Mouse (Mus musculus) thymus, adult 2 months (tissue): Measurements from ENCODE around the gene Ank3. TPM values are rescaled to one million over a fixed set of nuclear protein-coding genes. Genes with fewer than 3 reads are reported as not detected.

Experiments used
- DNase-seq: peaks from one replicate; pipeline ENCODE4 v3.0.0; 2021
- H3K27ac ChIP-seq: fragments of 200-500 bp; 2 replicates; pipeline ENCODE4 v1.5.1; 2012; ENCODE audit warnings: low read length, control low read depth; ENCODE audit not compliant: control insufficient read depth, insufficient read depth
- H3K27me3 ChIP-seq: fragments of 200-500 bp; 2 replicates; pipeline ENCODE4 v1.6.1; 2012; ENCODE audit warnings: mild to moderate bottlenecking, low read length, moderate library complexity, mixed read lengths; ENCODE audit not compliant: control insufficient read depth, insufficient read depth
- H3K36me3 ChIP-seq: fragments of 200-500 bp; 2 replicates; pipeline ENCODE4 v1.6.1; 2012; ENCODE audit warnings: mild to moderate bottlenecking, low read length, moderate library complexity; ENCODE audit not compliant: control insufficient read depth, insufficient read depth
- H3K4me1 ChIP-seq: fragments of 200-500 bp; replicated peaks from 2 replicates; pipeline ENCODE4 v1.6.1; 2012; ENCODE audit warnings: low read length; ENCODE audit not compliant: control insufficient read depth, insufficient read depth
- H3K4me3 ChIP-seq: fragments of 200-500 bp; 2 replicates; pipeline ENCODE4 v1.5.1; 2012; ENCODE audit warnings: mild to moderate bottlenecking, low read length, control low read depth, moderate library complexity; ENCODE audit not compliant: control insufficient read depth, insufficient read depth
- CTCF ChIP-seq: fragments of 200-500 bp; IDR thresholded peaks from 2 replicates; pipeline ENCODE4 v1.5.1; 2012; ENCODE audit warnings: mild to moderate bottlenecking, control low read depth, low read length, moderate library complexity, borderline replicate concordance; ENCODE audit not compliant: control insufficient read depth, poor library complexity, insufficient read depth; ENCODE audit errors: extremely low read depth
- POLR2A ChIP-seq: fragments of 200-500 bp; IDR thresholded peaks from 2 replicates; pipeline ENCODE4 v1.6.1; 2012; ENCODE audit warnings: mild to moderate bottlenecking, low read length, control low read depth, moderate library complexity; ENCODE audit not compliant: control insufficient read depth, poor library complexity, insufficient read depth; ENCODE audit errors: extremely low read depth
- WGBS: fragments of 180-500 bp; shearing (Covaris S2); methylation state at CpG from one replicate; pipeline ENCODE4 v1.1.7; 2018; 5-methylcytosine and 5-hydroxymethylcytosine counted together
- polyA plus RNA-seq: library from polyadenylated mRNA; depleted of rRNA; stranded (reverse); fragments of >200 nt; gene quantifications from 2 replicates; pipeline ENCODE4 v1.2.3, GENCODE M21; 2012

Gene Ank3
- polyA plus RNA-seq, 1 experiment, result 4.2 TPM

GRCm38 (mm10) chr10:69852366-69853091, 454.0 kb downstream of the Ank3 start:
- H3K36me3 ChIP-seq, result no peaks in the 10 kb centered on the region
- no peak overlapping the region for H3K4me3 ChIP-seq
- DNase-seq, result no peak
- no peak overlapping the region for H3K27ac ChIP-seq
- H3K4me1 ChIP-seq, result no peaks in the 10 kb centered on the region
- 74% methylated on average over 5 of the region's 5 CpGs for WGBS
- TF ChIP-seq CTCF, result no peak
- no peak for TF ChIP-seq POLR2A
- H3K27me3 ChIP-seq, result no peaks in the 10 kb centered on the region

- TF ChIP-seq CTCF (no peak), POLR2A (no peak)
- 96% methylated on average over 8 of the region's 8 CpGs for WGBS
- Histone ChIP-seq H3K36me3 (no peaks in the 10 kb centered on the region), H3K4me1 (no peaks in the 10 kb centered on the region), H3K27me3 (no peaks in the 10 kb centered on the region), H3K27ac (no peak overlapping the region), H3K4me3 (no peak overlapping the region)
- no peak for DNase-seq
Observed at GRCm38 (mm10) chr10:69854587-69855185, 456.1 kb downstream of the Ank3 start.

- no peak for DNase-seq
- Histone ChIP-seq H3K4me3 (no peak overlapping the region), H3K27me3 (no peaks in the 10 kb centered on the region), H3K27ac (no peak overlapping the region), H3K36me3 (no peaks in the 10 kb centered on the region), H3K4me1 (no peaks in the 10 kb centered on the region)
- TF ChIP-seq CTCF, result no peak
- no peak for TF ChIP-seq POLR2A
- WGBS, result 63% methylated on average over 9 of the region's 9 CpGs
Observed at GRCm38 (mm10) chr10:69858011-69858410, 459.4 kb downstream of the Ank3 start.

GRCm38 (mm10) chr10:69858897-69859605, 460.5 kb downstream of the Ank3 start:
- no peak for TF ChIP-seq POLR2A
- no peak for TF ChIP-seq CTCF
- no peaks in the 10 kb centered on the region for H3K4me1 ChIP-seq
- no peak overlapping the region for H3K27ac ChIP-seq
- WGBS, result 56% methylated on average over 4 of the region's 4 CpGs
- no peak for DNase-seq
- no peaks in the 10 kb centered on the region for H3K27me3 ChIP-seq
- H3K36me3 ChIP-seq, result no peaks in the 10 kb centered on the region
- H3K4me3 ChIP-seq, result no peak overlapping the region

GRCm38 (mm10) chr10:69859848-69860479, 461.4 kb downstream of the Ank3 start:
- Histone ChIP-seq H3K4me1 (no peaks in the 10 kb centered on the region), H3K4me3 (no peak overlapping the region), H3K27me3 (no peaks in the 10 kb centered on the region), H3K36me3 (no peaks in the 10 kb centered on the region), H3K27ac (no peak overlapping the region)
- no peak for DNase-seq
- WGBS, result 85% methylated on average over 7 of the region's 7 CpGs
- no peak for TF ChIP-seq CTCF
- no peak for TF ChIP-seq POLR2A

GRCm38 (mm10) chr10:69862829-69863228, 464.3 kb downstream of the Ank3 start:
- no peak overlapping the region for H3K4me3 ChIP-seq
- no peak overlapping the region for H3K27ac ChIP-seq
- H3K27me3 ChIP-seq, result no peaks in the 10 kb centered on the region
- no peak for DNase-seq
- 81% methylated on average over 8 of the region's 8 CpGs for WGBS
- no peaks in the 10 kb centered on the region for H3K4me1 ChIP-seq
- TF ChIP-seq CTCF (no peak), POLR2A (no peak)
- no peaks in the 10 kb centered on the region for H3K36me3 ChIP-seq
